Mouse (Mus musculus) CH12.LX (cell line): ENCODE measurements around the gene Slc26a9. TPM values are rescaled to one million over a fixed set of nuclear protein-coding genes. Genes with fewer than 3 reads are reported as not detected.
A peak's percentile ranks its signal among the peaks of the same experiment; 100 is the strongest.

ENCODE experiments used
- DNase-seq: peaks from one replicate; pipeline ENCODE4 v3.0.0-alpha.2; 2013; ENCODE audit errors: extremely low read depth
- H3K27ac ChIP-seq: 2 replicates; pipeline ENCODE4 v1.5.1; 2012; ENCODE audit warnings: low read depth, mild to moderate bottlenecking, control low read depth, moderate library complexity; ENCODE audit not compliant: insufficient read depth
- H3K27me3 ChIP-seq: replicated peaks from 2 replicates; pipeline ENCODE3; 2012; ENCODE audit warnings: inconsistent platforms
- H3K36me3 ChIP-seq, 2 experiments: replicated peaks in 1 of 2; 2 replicates each; pipeline versions ENCODE3 to v1.6.1; 2012; ENCODE audit warnings: inconsistent platforms in 1 of 2, low read length in 1 of 2, mild to moderate bottlenecking in 1 of 2, mixed read lengths in 1 of 2, moderate library complexity in 1 of 2; ENCODE audit not compliant: control insufficient read depth in 1 of 2, insufficient read depth in 1 of 2
- H3K4me1 ChIP-seq, 2 experiments: 2 replicates each; pipeline ENCODE4 v1.6.1; 2012; ENCODE audit warnings: inconsistent platforms in 1 of 2, moderate library complexity in 1 of 2; ENCODE audit not compliant: insufficient read depth in 2 of 2, control insufficient read depth in 1 of 2
- H3K4me2 ChIP-seq: 2 replicates; pipeline ENCODE4 v1.6.1; 2012; ENCODE audit warnings: low read depth, mild to moderate bottlenecking, control low read depth; ENCODE audit not compliant: poor library complexity, insufficient read depth, severe bottlenecking
- H3K4me3 ChIP-seq, 3 experiments: fragments of 150-350 bp in 1 of 3; sonication (generic) in 1 of 3; replicated peaks in 1 of 3; 2 replicates each; pipeline versions ENCODE3 to v1.5.1; 2011 to 2012; ENCODE audit warnings: low read depth in 2 of 3, low read length in 2 of 3, mild to moderate bottlenecking in 2 of 3, moderate library complexity in 2 of 3, control low read depth in 1 of 3, improper control_type of control experiment in 1 of 3, inconsistent platforms in 1 of 3, mixed read lengths in 1 of 3; ENCODE audit not compliant: poor library complexity in 1 of 3
- H3K79me2 ChIP-seq: replicated peaks from 2 replicates; pipeline ENCODE4 v1.6.1; 2012; ENCODE audit warnings: mild to moderate bottlenecking, moderate library complexity; ENCODE audit not compliant: control insufficient read depth, poor library complexity, insufficient read depth, severe bottlenecking; ENCODE audit errors: extremely low read depth
- H3K9ac ChIP-seq: 2 replicates; pipeline ENCODE4 v1.6.1; 2012; ENCODE audit warnings: low read depth, mild to moderate bottlenecking, control low read depth, moderate library complexity; ENCODE audit not compliant: insufficient read depth
- H3K9me3 ChIP-seq: replicated peaks from 2 replicates; pipeline ENCODE3; 2012; ENCODE audit warnings: low read length, inconsistent platforms, mixed read lengths
- CHD1 ChIP-seq: IDR thresholded peaks from 2 replicates; pipeline ENCODE4 v1.6.1; 2012; ENCODE audit warnings: low read depth, low read length, improper control_type of control experiment, inconsistent platforms
- CHD2 ChIP-seq: IDR thresholded peaks from 2 replicates; pipeline ENCODE4 v1.6.1; 2011; ENCODE audit warnings: low read length, improper control_type of control experiment
- CTCF ChIP-seq, 2 experiments: IDR thresholded peaks in 1 of 2; conservative IDR thresholded peaks in 1 of 2; 2 replicates each; pipeline ENCODE4 v1.5.1; 2011 to 2012; ENCODE audit warnings: low read depth in 2 of 2, low read length in 2 of 2, improper control_type of control experiment in 1 of 2, inconsistent platforms in 1 of 2, mild to moderate bottlenecking in 1 of 2, moderate library complexity in 1 of 2
- E2F4 ChIP-seq: IDR thresholded peaks from 2 replicates; pipeline ENCODE4 v1.6.1; 2011; ENCODE audit warnings: low read depth, low read length, improper control_type of control experiment; ENCODE audit not compliant: insufficient replicate concordance
- ELF1 ChIP-seq: IDR thresholded peaks from 2 replicates; pipeline ENCODE4 v1.6.1; 2014; ENCODE audit warnings: low read depth, mild to moderate bottlenecking, inconsistent platforms, low read length, improper control_type of control experiment
- EP300 ChIP-seq: IDR thresholded peaks from 2 replicates; pipeline ENCODE4 v1.6.1; 2011; ENCODE audit warnings: low read length, improper control_type of control experiment
- ETS1 ChIP-seq: conservative IDR thresholded peaks from 2 replicates; pipeline ENCODE4 v1.6.1; 2012; ENCODE audit warnings: low read depth, mild to moderate bottlenecking, inconsistent platforms, low read length, improper control_type of control experiment, moderate library complexity
- GABPA ChIP-seq: IDR thresholded peaks from 2 replicates; pipeline ENCODE4 v1.6.1; 2012; ENCODE audit warnings: low read depth, low read length, improper control_type of control experiment, inconsistent platforms; ENCODE audit not compliant: insufficient replicate concordance
- IRF4 ChIP-seq: IDR thresholded peaks from 2 replicates; pipeline ENCODE4 v1.6.1; 2014; ENCODE audit warnings: low read depth, mild to moderate bottlenecking, inconsistent platforms, low read length, improper control_type of control experiment
- JUND ChIP-seq: conservative IDR thresholded peaks from 2 replicates; pipeline ENCODE4 v1.6.1; 2011; ENCODE audit warnings: low read depth, low read length, improper control_type of control experiment
- MAFK ChIP-seq: IDR thresholded peaks from 2 replicates; pipeline ENCODE4 v1.6.1; 2011; ENCODE audit warnings: low read length, improper control_type of control experiment; ENCODE audit not compliant: insufficient replicate concordance
- MAX ChIP-seq: IDR thresholded peaks from 2 replicates; pipeline ENCODE4 v1.6.1; 2011; ENCODE audit warnings: low read length, improper control_type of control experiment
- MAZ ChIP-seq: IDR thresholded peaks from 2 replicates; pipeline ENCODE4 v1.6.1; 2012; ENCODE audit warnings: low read depth, mild to moderate bottlenecking, inconsistent platforms, low read length, improper control_type of control experiment, moderate library complexity
- MEF2A ChIP-seq: IDR thresholded peaks from 2 replicates; pipeline ENCODE4 v1.6.1; 2014; ENCODE audit warnings: low read depth, mild to moderate bottlenecking, inconsistent platforms, low read length, improper control_type of control experiment, borderline replicate concordance
- MXI1 ChIP-seq: IDR thresholded peaks from 2 replicates; pipeline ENCODE4 v1.6.1; 2011; ENCODE audit warnings: mild to moderate bottlenecking, low read depth, low read length, improper control_type of control experiment
- MYC ChIP-seq: IDR thresholded peaks from 2 replicates; pipeline ENCODE4 v1.6.1; 2011; ENCODE audit warnings: low read depth, mild to moderate bottlenecking, improper control_type of control experiment, low read length
- NELFE ChIP-seq: IDR thresholded peaks from 2 replicates; pipeline ENCODE4 v1.6.1; 2011; ENCODE audit warnings: low read depth, low read length, improper control_type of control experiment
- NRF1 ChIP-seq: IDR thresholded peaks from 2 replicates; pipeline ENCODE4 v1.6.1; 2014; ENCODE audit warnings: low read depth, mild to moderate bottlenecking, inconsistent platforms, low read length, improper control_type of control experiment, moderate library complexity
- PAX5 ChIP-seq: IDR thresholded peaks from 2 replicates; pipeline ENCODE4 v1.6.1; 2012; ENCODE audit warnings: low read length, inconsistent platforms, mixed read lengths
- POLR2AphosphoS2 ChIP-seq: IDR thresholded peaks from 2 replicates; pipeline ENCODE4 v1.6.1; 2011; ENCODE audit warnings: low read depth, low read length, improper control_type of control experiment
- SMC3 ChIP-seq: IDR thresholded peaks from 2 replicates; pipeline ENCODE4 v1.6.1; 2011; ENCODE audit warnings: low read depth, low read length, improper control_type of control experiment
- TBP ChIP-seq: conservative IDR thresholded peaks from 2 replicates; pipeline ENCODE4 v1.6.1; 2011; ENCODE audit warnings: low read depth, low read length, improper control_type of control experiment
- TCF12 ChIP-seq: IDR thresholded peaks from 2 replicates; pipeline ENCODE4 v1.6.1; 2014; ENCODE audit warnings: low read depth, mild to moderate bottlenecking, inconsistent platforms, low read length, improper control_type of control experiment
- USF1 ChIP-seq: IDR thresholded peaks from 2 replicates; pipeline ENCODE4 v1.6.1; 2014; ENCODE audit warnings: low read depth, mild to moderate bottlenecking, inconsistent platforms, low read length, improper control_type of control experiment
- USF2 ChIP-seq: conservative IDR thresholded peaks from 2 replicates; pipeline ENCODE4 v1.6.1; 2011; ENCODE audit warnings: low read depth, low read length, improper control_type of control experiment
- ZC3H11A ChIP-seq: IDR thresholded peaks from 2 replicates; pipeline ENCODE4 v1.6.1; 2012; ENCODE audit warnings: low read depth, mild to moderate bottlenecking, inconsistent platforms, low read length, improper control_type of control experiment
- ZKSCAN1 ChIP-seq: IDR thresholded peaks from 2 replicates; pipeline ENCODE4 v1.6.1; 2012; ENCODE audit warnings: low read depth, inconsistent platforms, low read length, improper control_type of control experiment, borderline replicate concordance
- ZMIZ1 ChIP-seq: IDR thresholded peaks from 2 replicates; pipeline ENCODE4 v1.6.1; 2012; ENCODE audit warnings: low read depth, mild to moderate bottlenecking, inconsistent platforms, low read length, improper control_type of control experiment
- dilution Hi-C: fragments of 300-500 bp; cut with MboI; formaldehyde crosslinking; loops from 2 replicates; pipeline ENCODE4 v1.14.3; 2020; ENCODE audit warnings: low sequenced_read_pairs; ENCODE audit not compliant: extremely low pct_unique_long_range_greater_than_20kb, extremely low pct_ligation_motif_present
- in situ Hi-C: fragments of 300-500 bp; cut with MboI; formaldehyde crosslinking; loops from 3 replicates; pipeline ENCODE4 v1.14.3; 2019; ENCODE audit warnings: low sequenced_read_pairs, low pct_ligation_motif_present, low pct_unique_long_range_greater_than_20kb, mixed read lengths
- polyA plus RNA-seq: library from polyadenylated mRNA; unstranded; fragments of >175 nt; gene quantifications from 2 replicates; pipeline ENCODE4 v1.2.1, GENCODE M21; 2012; ENCODE audit warnings: low read depth; ENCODE audit not compliant: insufficient read length
- total RNA-seq, 2 experiments: library from RNA; depleted of rRNA; stranded (reverse); fragments of 300-350 nt in 1 of 2; fragments of >200 nt in 1 of 2; gene quantifications; 2 replicates each; pipeline ENCODE4 v1.2.3; 2012 to 2014

Slc26a9 gene
- total and polyA plus RNA-seq, 3 experiments: 0.31 TPM; not detected in 2

DNA sequence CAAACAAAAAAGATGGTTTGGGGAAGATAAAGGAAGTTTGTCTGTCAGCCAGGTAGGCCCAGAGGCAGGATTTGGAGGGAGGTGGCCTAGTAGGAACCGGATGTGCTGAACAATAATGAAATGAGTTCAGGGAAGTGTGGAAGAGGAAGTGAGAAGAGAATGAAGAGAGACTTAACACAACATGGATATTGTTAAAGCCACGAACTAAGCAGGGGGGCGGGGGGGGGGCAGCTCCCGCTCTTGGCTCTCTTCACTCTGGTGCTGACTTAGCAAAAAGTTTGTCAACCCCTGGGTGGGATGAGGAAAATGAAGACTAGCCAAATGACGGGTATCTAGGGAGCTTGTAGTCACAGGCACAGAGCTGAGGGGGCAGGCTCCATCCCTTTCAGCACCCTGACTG is 43.4 kb upstream of the Slc26a9 start (continued):
- peak; percentile 98 for TF ChIP-seq MAFK
- TF ChIP-seq NRF1: no peak
- peak; percentile 98 for TF ChIP-seq IRF4
- peak; percentile 80 for TF ChIP-seq JUND
- TF ChIP-seq MAZ: peak; percentile 82; the same call in 1 of the 2 replicates
- no peak for TF ChIP-seq USF1
- TF ChIP-seq CTCF (conservative IDR thresholded peaks at IDR 0.05 in 1 of 2, IDR thresholded peaks at IDR 0.05 in 1 of 2; ENCODE audit: low read depth in 2 of 2, low read length in 2 of 2): no peak
- TF ChIP-seq CHD1: no peak
- TF ChIP-seq ZC3H11A: no peak

DNA sequence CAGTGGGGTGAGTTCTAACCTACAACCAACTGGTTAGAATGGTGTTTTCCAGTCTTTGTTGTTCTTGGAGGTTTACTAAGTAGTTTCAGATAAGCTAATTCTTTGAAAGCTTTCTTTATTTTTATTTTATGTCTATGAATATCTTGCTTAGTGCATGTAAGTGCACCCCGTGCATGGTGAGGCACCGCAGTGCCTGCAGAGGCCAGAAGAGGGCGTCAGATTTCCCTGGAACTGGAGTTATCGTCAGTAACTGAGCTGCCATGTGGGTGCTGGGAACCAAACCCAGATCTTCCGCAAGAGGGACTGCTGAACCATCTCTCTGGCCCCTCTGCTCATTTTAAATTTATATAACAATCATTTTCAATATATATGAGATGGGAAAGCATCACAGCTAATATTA is 42.4 kb upstream of the Slc26a9 start:
- Histone ChIP-seq H3K9ac (no peak overlapping the region), H3K27me3 (no peaks in the 10 kb centered on the region), H3K36me3 (no peaks in the 10 kb centered on the region), H3K4me3 (no peak overlapping the region), H3K4me2 (no peak overlapping the region), H3K4me1 (peaks cover 28 to 78% of the 10 kb centered on the region in 2 experiments), H3K9me3 (no peaks in the 10 kb centered on the region), H3K79me2 (no peaks in the 10 kb centered on the region), H3K27ac (no peak overlapping the region)
- dilution Hi-C loops: no loop called here
- TF ChIP-seq CTCF (conservative IDR thresholded peaks at IDR 0.05 in 1 of 2, IDR thresholded peaks at IDR 0.05 in 1 of 2; ENCODE audit: low read depth in 2 of 2, low read length in 2 of 2) (peak; percentile 3 to 39; a peak in 2 of 4 replicates), NELFE (no peak)
- in situ Hi-C loops: loop anchor here (25.0 kb wide), 1 partner anchor 136 kb away; the partner anchor contains the start of gene Slc41a1
- no peak for DNase-seq

DNA sequence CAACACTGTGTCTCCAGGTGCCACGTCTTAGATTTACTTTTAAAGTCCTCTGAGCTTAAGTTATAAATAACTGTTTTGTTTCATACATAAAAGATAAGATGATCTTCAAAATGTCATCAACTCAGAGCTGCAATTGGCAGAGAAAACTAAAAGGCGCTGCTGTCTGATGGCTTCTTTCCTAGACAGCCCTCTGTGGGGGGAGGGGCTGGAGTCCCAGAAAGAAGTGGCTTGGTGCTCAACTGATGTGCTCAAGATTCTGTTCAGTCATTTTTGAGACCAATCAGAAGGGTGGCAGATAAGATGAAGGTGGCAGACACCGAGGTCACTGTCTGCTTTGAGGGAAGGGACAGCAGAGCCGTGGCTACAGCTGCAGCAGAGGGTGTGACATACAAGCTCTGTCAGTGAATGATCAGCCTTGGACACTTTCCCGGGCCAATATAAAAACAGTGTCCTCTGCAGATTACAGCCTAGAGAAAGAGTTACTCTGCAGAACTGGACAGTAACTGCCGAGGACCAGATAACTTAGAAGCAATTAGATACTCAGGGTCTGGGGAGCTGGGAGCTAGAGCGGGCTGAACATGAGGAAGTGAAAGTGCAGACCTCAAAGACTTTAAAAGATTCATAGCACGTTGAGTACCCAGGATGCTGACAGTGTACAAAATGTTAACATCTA is 41.6 kb upstream of the Slc26a9 start:
- no peak overlapping the region for H3K4me3 ChIP-seq
- TF ChIP-seq TCF12 (no peak), CHD1 (no peak), ZMIZ1 (no peak), MYC (peak; percentile 53; the same call in 1 of the 2 replicates), ETS1 (no peak), MAX (peak; percentile 35; the same call in 1 of the 2 replicates), ZKSCAN1 (no peak), EP300 (peak; percentile 91), PAX5 (no peak), MAFK (no peak; the same call in 1 of the 2 replicates), POLR2AphosphoS2 (no peak), E2F4 (no peak), ELF1 (no peak), CHD2 (no peak), GABPA (no peak), SMC3 (no peak), NRF1 (no peak), MXI1 (peak; percentile 48), TBP (0 out of 2 replicates have a peak, but pooled peaks have one; percentile 14), IRF4 (peak; percentile 98), USF2 (no peak), JUND (no peak), MEF2A (no peak)

More for the DNA sequence above, 41.6 kb upstream of the Slc26a9 start:
- Histone ChIP-seq H3K27me3 (no peaks in the 10 kb centered on the region), H3K79me2 (no peaks in the 10 kb centered on the region), H3K9ac (no peak overlapping the region), H3K9me3 (no peaks in the 10 kb centered on the region), H3K36me3 (no peaks in the 10 kb centered on the region), H3K4me1 (peaks cover 28 to 74% of the 10 kb centered on the region in 2 experiments), H3K4me2 (peak overlapping the region; percentile 51), H3K27ac (peak overlapping the region; percentile 5; the same call in 1 of the 2 replicates)
- in situ Hi-C loops (loop anchor here (25.0 kb wide), 1 partner anchor 135 kb away; the partner anchor contains the start of gene Slc41a1), dilution Hi-C loops (no loop called here)
- DNase-seq: peak; percentile 72
